Mouse (Mus musculus): Measurements from ENCODE around the gene Hsd17b13.

DNA sequence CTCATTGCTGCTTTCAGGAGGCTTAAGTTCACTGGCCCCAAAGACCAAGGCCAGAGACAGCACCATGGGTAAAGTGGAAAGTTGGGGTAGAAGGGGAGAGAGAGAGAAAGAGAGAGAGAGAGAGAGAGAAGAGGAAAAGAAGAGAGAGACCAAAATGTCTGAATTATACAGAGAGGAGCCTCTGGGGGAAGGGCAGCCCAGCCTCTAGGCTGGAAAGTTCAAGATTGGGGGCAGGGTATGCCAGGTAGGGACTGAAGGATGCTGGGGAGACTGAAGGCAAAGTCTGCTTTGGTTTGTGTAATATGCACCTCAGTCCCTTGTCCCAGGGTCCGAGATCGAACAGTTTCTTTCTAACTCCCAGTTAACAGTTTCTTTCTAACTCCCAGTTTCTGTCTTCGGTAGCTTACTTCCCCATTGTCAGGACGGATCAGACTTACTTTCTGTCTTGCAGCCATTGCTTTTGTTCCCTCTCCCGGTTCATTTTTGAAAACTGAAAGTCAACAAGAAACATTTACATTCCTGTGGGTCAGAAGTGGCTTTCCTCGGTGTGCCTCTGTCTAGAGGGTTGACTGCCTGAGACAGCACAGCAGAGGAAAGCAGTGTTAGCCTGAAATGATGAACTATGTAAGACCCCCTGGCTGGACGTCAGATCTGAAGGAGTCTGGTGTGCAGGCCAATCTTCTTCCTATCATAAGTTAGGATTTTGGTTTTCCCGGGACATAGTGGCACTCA, 46.2 kb upstream of the Hsd17b13 start:
- no peak for TF ChIP-seq GATA1 (IDR thresholded peaks at IDR 0.05; ENCODE audit: borderline replicate concordance, low read length)
- no peak for TF ChIP-seq FLI1 (IDR thresholded peaks at IDR 0.05; ENCODE audit: low read length)

Measured in megakaryocyte, embryonic 14.5 days (primary cell).